Mouse (Mus musculus): ENCODE data around the gene Zbed6.
"Not testable (repeated sequence)": the region's sequence is repeated elsewhere in the genome, so short reads cannot be mapped to it uniquely, and the experiment has no call there.

The Zbed6 gene

DNA sequence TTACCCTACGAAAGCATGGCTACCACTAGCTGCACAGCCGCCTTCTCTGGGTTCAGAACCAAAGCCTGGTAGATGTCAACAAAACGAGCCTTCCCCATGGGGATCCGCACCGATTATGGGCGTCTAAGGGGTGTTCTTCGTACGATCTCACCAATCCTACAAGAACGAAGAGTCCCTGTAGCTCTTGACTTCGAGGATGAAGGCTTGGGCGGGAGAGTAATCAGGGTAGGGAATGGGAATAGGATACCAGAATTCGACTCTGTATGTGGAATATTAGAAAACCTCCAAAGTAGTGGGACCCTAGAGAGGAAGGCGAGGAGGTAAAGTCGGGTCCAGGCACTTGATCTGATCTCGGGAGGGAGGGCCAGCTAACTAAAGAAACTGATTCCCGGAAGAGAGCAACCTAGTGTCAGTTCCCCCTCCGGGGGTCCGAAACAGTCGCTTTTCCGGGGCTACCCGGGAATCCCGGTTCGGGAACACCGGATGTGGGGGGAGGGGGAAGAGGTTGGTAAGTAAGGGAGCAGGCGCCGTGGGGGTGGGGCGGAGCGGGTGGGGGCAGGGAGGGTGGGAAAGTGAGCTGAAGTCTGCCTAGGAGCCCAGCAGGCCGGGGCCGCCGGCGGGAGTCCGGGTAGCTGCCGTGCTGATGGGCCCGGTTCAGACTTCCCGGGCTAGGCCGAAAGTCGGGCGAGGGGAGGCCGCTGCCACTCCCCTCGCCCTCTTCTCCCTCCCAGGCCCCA is at the start of gene Zbed6:
Zbed6 (minus strand) TSS at position 420 of the 737 bp plus-strand sequence.
- peak; percentile 59 for DNase-seq

DNA sequence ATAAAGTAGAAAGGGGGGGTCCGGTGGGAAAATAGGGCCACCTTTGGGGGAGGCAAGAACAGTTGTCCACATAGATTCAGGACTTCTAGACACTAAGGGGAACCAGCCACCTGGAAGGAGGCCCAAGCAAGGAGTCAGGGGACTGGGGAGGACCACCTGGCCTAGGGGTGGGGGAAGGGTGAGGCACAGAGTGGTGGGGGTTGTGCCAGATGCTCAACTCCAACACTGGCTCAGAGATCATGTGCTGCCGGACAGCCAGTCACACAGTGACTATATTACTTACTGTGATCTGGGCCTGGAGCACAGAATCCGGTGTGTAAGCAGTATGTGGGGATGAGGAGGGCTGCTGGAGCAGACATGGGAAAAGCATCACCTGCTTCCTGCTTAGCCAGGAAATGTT is 48.6 kb upstream of the Zbed6 start:
- DNase-seq: no peak

DNA sequence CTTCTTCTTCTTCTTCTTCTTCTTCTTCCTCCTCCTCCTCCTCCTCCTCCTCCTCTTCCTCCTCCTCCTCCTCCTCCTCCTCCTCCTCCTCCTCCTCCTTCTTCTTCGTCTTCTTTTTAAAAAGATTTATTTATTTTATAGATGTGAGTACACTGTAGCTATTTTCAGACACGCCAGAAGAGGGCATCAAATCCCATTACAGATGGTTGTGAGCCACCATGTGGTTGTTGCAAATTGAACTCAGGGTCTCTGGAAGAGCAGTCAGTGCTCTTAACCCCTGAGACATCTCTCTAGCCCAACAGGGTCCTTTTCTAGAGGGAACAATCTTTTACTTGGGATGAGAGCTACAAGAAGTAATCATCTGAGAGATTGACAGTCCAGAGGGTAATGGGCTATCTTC is 41.1 kb upstream of the Zbed6 start:
- not testable (repeated sequence) for DNase-seq

DNA sequence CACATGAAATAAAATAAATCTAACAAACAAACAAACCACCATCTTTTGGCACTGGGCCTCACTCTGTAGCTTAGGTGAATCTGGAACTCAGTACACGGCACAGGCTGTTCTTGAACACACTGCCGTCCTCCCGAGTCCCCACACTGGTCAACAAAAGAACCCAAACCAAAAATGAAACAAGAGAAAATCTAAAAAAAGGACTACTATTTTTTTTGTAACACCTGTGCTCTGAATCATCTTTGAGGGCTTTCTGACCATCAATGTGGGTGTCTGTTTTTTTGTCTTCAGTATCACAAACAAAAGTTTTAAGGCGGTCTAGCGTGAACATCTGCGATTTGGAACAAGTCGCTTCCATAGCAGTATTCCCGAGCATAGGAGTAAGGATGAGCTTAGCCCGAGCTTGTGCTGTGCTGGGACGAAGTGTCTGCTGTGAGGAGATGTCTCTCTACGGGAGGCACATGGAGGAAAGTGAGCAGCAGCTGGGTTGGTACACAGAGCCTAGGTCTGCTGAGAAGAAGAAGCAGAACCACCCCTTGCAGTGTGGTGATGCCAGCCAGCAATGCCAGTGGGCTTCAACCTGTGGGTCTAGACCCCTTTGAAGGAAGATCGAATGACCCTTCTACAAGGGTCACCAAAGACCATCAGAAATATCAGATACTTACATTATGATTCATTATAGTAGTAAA is 37.4 kb upstream of the Zbed6 start:
- DNase-seq: no peak

DNA sequence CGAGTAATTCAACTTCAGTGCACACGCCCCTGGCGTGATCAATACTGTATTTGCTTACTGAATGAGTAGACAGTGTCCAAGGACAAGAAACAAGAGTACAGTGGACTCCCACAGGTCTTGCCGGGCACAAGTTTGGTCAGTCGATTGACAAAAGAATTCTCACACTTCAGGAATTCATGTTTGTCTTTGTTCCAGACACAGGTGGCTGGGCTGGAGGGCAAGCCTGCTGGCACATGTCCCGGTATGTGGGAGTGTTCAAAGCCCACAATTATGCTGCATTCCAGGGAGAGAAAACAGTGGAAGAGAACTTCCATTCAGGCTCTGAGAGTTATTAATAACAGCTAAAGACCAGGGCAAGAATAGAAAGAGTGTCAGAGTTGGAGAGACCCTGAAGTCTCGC is 35.2 kb upstream of the Zbed6 start:
- no peak for DNase-seq

DNA sequence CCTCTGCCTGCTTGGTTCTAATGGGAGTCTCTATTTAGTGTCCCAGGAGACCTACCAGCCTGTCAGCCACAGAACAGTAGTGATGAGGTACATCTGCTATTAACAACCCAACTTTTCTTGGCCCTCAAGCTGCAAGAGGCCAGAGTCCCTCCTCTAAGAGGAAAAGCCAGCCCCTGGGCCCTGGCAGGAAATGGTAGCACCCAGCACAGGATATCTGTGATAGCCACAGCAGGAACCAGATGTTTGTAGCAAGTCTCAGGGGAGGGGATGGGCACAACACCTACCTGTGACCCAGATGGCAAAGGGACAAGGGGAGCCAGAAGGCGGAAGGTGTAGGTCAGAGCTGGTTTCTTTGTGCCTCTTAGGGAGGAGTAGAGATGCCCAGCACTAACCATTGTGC is 34.2 kb upstream of the Zbed6 start:
- no peak for DNase-seq

DNA sequence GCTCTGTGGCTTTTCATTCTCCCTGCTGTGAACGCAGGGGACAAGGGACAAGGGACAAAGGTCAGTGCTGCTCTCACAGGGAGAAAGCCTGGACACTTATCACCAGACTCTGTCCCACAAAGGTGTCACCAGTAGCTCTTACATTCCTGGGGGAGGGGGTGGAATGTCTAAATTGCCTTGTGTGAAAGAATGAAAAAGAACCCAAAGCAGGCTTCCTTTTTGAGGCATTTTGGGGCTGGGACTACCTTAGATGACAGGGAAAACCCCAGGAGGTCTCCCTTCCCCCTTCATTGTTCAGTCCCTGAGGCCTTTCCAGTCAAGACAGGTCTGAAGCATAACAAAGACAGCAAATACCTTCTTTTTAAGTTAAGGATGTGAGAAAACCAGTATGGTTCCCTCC is 33.6 kb upstream of the Zbed6 start:
- DNase-seq: no peak

DNA sequence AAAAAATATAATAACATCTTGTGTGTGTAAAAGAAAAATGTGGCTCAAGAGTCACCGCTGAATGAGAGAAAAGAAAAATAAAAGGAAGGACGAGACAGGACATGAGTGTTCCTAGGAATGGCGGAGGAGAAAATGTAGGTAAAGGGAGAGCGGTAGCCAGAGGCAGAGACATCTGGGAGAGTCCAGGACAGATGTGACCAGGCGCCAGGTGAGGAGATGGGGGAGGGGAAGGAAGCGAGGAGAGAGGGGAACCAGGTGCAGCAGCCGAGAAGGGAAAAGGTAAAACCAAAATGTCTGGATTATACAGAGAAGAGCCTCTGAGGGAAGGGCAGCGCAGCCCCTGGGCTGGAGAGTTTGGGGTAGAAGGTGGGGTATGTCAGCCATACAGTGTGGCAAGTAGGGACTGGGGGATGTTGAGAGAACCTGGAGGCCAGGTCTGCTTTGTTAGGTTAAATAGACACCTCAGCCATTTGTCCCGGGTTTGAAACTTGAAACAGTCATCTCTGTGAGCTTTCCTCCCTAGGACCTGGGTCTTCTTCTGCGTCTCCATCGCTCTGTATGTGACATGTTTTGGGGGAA is 32.9 kb upstream of the Zbed6 start:
- no peak for DNase-seq

DNA sequence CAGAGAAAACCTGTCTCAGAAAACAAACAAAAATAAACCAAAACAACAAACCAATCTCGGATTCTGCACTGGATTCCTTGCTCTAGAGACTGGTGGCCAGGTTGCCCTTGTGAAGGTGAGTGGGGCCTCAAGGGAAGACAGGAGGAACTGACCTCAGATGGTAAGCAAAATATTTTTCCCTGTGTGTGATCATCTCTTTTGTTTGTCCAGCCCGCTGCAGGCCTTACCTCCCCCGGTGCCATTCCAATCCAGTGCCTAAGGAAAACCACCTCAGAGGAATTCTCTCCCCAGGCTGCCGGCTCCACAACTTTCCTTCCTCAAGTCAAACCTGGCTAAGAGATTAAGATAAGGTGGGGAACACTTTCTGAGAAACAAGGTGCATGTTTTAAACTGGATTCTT is 31.5 kb upstream of the Zbed6 start:
- DNase-seq: no peak

DNA sequence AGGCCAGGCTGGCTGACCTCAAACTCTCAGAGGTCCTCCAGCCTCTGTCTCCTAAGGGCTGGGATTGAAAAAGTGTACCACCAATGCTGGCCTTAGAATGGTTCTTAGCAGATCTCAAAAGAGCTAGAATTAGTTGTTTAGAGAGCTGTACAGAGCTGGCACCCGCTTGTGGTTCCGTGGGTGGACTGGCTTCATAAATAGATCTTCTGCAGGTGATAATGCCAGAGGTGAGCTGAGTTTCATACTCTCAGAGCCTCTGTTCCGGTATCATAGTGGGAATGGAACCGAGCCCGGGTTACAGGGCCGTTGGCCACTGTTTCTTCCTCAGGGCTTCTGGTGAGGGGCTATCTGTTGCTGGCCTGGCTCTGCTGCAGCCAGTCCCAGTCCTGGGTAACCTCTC is 30.4 kb upstream of the Zbed6 start:
- no peak for DNase-seq

DNA sequence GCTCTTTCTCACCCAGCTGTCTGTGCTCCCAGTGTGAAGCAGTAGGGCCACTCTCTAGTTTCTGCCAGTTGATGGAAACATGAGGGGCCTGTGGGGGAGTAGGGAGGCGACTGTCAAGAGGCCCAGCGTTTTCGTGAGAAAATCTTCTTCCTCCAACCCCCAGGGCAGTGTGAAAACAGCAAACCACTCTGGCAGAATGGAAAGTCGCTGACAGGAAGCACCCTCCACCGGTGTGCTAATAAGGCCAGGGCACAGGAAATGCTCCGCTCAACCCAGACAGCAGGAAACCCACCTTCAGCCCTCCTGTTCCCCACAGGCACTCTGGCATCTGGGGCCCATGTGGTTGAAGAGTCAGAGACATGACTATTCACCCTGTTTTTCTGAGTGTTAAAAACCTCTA is 29.2 kb upstream of the Zbed6 start, which contains the start of gene Lax1:
Lax1 (minus strand) TSS at position 212 of the 400 bp plus-strand sequence.
- DNase-seq: no peak

DNA sequence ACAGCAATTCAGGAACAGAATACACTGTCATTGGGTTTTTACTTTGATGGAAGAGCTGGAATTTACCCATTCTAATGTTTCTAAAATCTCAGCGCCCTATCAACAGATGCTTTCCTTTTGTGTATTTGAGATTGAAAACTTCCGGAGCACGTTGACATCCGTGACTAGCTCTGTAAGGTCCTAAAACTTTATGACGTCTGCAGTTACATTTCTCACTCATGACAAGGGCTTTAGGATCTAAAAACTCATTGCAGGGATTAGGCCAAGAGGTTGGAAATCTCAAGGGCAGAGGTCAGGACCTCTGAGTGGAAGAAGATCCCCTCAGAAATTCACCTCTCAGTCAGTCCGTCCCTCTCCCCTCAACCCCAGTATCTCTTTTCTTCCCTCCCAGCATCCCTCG is 27.6 kb upstream of the Zbed6 start:
- DNase-seq: no peak

DNA sequence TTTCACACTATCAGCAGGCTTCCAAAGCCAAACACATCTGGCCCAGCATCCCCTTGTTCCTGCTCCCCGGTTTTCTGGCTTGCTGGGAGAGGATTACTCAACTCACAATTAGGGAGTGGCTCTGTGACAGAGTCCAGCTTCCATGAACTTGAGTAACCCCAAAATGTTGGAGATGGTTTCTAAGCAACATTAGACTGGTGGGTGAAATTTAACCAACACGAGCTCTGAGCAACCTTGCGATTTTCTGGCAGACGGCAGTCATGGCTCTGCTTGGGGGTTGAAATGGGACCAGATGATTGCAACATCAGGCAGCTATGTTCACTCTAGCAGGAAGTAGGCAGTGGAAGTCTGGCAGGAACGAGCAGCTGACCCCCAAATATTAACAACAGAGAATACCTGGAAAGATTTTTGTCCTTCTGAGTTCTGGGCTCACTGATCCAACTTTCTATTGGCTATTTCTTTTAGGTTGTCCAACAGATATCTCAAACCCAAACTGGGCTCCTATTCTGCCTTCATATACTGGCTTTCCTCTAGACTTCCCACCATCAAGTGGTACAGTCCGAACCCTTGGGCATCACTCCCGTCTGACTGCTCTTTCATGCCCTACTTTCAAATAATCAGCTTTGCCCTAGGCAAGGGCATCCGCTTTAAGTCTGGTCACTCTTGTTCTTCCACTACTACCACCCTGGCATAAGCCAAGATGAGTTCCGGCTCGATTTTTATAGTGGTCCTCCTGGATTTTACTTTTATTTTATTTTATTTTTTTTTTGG is 25.2 kb upstream of the Zbed6 start:
- no peak for DNase-seq

DNA sequence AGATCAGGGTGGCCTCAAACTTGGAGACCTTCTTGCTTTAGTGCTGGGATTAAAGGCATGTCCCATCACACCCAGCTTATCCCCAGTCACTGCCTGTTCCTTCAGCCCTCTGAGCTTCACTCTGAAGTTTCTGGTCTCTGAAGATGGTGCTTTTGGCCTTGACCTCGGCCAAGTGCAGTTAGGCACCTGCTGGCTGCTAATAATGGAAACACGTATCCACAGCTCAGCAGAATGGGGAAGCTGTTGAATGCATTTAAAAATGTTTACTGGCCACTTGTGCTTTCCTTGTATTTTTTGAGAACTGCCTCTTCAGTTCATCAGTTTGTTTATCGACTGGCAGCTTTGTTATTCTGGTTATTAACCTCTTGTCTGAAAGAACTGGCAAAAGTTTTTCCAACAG is 11.1 kb upstream of the Zbed6 start:
- no peak for DNase-seq

DNA sequence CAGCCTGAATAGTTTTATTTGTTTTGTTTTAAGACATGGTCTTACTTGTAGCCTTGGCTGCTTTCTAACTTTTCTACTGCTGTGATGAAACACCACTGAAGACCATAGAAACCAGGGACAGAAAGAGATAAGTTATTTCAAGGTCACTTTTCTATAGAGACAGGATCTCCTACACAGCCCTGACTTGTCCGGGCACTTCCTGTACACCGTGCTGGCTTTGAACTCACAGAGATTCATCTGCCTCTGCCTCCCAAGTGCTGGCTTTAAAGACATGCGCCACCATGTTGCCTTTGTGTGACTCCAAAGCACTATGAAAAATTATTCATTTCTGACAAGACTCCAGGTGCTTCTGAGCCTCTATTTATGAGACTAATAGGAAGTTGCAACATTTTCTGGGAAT is 10.6 kb upstream of the Zbed6 start:
- DNase-seq: no peak

DNA sequence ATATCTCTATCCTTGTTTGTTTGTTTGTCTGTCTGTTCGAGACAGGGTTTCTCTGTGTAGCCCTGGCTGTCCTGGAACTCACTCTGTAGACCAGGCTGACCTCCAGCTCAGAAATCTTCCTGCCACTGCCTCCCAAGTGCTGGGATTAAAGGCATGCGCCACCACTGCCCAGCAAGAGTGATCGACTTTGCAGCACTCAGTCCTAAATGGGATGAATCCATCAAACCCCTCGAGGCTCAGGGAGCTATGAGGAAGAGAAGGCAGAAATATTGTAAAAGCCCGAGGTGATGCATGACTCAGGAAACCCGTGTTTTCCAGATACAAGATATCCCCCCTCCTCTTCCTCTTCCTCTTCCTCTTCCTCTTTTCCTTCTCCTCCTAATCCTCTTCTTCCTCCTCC is 10.1 kb upstream of the Zbed6 start:
- no peak for DNase-seq

DNA sequence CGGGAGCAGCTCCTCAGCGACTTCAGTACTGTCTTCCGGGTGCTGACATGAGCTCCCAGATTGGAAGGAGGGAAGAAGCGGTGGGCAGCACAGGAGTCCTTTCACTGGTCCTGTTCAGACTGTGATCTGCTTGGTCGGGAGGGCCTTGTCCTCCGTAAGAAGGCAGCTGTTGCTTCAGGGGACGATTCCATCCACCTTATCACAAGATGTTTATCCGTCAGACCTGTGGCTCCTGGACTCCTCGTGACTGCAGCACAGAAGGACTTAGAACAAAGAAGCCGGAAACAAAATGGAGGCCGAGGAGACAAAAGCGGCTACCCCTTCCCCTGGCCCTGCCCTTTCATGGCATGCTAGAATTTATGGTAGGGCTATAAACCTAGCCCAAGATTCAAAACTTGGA is 9.5 kb upstream of the Zbed6 start:
- no peak for DNase-seq

DNA sequence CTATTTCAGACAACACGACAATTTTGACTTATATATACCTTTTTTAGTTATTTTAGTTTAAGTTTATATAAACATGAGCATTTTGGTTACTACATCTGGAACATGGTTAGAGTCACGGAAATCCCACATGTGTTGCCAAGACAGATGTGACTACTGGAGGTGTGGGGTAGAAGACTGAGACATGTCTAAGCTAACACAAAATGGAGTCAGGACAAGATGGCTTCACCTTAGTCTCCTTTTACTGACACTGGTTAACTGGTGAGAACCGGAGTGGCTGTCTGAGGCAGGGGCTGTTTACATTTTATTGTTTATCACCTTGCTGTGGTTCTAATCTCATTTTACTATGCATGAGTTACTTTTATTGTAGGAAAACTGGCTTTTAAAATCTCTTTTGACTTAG is 7.9 kb upstream of the Zbed6 start:
- no peak for DNase-seq

DNA sequence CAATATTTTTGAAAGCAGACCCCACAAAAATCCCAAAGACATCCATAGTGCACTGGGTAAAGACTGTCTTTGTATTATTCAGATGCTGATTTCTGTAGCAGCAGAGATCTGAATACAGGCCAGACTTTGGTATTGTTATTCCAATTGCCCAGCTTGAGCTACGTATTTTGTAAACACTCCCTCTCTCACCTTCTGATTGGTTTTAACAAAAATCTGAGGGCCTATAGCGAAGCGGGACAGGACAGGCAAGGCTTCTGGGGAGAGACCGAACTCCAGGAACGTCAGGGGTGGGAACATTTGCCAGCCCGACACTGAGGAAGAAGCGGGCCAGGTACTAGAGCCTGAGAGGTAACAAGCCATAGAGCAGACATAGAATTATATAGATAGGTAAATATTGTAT is 7.0 kb upstream of the Zbed6 start:
- no peak for DNase-seq

DNA sequence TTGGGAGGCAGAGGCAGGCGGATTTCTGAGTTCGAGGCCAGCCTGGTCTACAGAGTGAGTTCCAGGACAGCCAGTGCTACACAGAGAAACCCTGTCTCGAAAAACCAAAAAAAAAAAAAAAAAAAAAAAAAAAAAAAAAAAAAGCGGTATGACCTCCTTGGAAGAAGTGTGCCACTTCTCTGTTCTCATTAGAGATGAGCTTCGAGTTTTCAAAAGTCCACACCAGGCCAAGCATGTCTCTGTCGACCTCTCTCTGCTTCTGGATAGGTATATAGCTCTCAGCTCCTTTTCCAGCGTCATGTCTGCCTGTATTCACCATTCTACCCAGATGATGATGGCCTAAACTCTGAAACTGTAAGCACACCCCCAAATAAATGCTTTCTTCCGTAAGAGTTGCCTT is 5.0 kb upstream of the Zbed6 start:
- DNase-seq: not testable (repeated sequence)

DNA sequence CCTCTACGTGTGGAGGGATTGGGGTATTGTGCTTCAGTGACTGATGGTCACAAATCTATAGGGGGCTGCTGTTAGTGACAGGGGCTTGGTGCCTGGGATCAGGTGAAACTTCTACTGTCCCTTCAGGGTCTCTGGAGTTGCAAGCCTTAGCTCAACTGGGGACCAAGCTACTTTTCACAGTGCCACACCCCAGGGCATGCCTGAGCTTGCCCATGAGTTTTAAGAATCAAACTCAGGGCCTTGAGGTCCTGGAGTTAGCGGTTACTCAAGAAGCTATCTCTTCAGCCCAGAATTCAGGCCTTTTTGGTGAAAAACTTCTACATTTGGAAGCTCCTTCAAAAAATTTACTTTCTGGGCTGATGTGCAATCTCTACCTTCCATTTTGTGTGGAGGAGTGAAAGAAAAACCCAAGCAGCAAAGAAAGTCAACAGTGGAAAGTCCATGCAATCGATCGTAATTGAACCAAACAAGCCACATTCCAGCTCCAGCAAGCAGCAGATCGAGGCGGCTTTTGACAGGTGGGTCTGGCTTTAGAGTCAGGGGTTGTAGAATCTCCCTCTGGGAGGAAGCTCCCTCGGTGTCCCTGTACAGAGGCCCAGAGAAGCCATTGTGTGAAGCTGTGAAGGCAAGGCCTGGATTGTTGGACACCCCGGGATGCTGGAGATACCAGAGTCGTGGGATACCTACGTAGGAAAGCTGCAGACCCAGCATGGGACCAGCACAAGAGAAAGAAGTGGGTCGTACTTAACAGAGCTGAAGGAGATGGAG is 3.7 kb upstream of the Zbed6 start:
- no peak for DNase-seq

DNA sequence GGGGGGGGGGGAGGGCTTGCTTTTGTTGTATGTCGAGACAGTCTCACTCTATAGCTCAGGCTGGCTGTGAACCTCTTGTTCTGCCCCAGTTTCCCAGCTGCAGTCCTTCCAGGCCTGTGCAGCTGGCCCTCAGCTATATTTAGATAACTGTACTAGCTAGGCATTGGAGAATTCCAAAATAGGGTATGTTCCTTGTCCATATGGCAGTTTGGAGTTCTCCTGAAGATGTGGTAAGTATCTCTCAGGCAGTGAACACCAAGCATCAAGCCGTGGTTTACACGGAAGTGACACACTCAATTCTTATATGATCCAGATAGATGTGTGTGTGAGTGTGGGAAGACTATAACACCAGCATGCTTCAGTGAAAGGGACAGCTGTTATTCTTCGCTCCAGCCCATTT is 2.7 kb upstream of the Zbed6 start:
- no peak for DNase-seq

DNA sequence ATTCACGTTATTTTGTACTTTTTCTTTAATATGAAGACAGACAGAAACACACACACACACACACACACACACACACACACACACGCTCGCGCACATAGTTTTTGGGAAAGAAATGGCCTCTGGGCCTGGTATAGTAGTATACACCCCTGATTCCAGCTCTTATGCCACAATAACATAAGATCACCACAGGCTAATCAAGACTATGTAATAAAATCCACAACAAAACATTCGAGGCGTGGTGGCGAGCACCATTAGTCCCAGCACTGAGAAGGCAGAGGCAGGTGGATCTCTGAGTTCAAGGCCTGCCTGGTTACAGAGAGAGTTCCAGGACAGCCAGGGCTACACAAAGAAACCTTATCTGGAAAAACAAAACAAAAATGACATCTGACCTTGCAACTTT is 2.3 kb upstream of the Zbed6 start:
- no peak for DNase-seq

All from cerebellum, adult 11 months (tissue).